Mouse (Mus musculus): Measurements from ENCODE around the gene Creld2. TPM values are rescaled to one million over a fixed set of nuclear protein-coding genes. Genes with fewer than 3 reads are reported as not detected.

Creld2 gene
- polyA plus RNA-seq, 1 experiment from 2014 or later = 49.6 TPM

DNA sequence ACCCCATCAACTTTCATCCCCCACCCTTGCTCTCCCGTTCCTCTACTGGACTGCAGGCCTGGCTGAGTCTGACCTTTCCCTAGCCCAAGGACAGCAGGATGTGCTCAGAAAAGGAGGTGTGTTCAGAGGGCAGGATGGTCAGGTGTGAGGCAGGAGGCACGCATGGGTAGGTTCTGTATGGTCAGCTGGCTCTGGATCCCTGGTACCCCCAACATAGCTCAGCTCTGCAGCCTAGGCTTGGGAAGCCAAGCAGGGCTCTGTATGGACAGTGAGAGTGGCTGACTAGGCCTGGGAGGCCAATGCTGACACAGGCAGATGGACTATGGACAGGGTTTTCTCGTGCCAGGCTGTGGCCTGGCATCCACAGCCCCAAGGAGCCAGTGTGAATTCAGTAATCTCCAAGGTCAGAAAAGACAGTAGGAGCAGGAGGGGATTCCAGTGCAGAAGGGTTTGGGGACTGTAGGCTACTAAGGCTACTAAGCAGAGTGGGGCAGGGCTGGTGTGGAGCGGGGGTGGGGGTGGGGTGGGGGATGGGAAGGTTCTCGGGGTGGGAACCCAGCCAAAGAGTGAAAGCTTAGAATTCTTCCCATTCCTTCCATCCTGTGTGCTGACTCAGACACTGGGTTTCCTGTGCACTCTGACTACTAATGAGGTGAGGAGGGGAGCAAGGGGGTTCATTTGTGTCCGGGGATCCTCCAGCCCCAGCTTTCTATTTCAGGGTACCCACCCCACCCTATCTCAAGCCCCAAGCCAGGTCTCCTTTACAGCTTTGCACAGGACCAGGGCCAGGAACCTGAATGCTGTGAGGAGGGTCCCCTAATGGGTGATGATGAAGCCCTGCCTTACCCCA lies 34.9 kb downstream of the Creld2 start:
- H3K27me3 ChIP-seq = no peaks in the 10 kb centered on the region
- peaks cover 17% of the 10 kb centered on the region for H3K4me1 ChIP-seq (replicated peaks)
- H3K36me3 ChIP-seq = no peaks in the 10 kb centered on the region
- DNase-seq = no peak
- H3K4me2 ChIP-seq = no peak overlapping the region
- H3K27ac ChIP-seq = no peak overlapping the region
- no peaks in the 10 kb centered on the region for H3K9me3 ChIP-seq (replicated peaks)
- no peak overlapping the region for H3K9ac ChIP-seq
- H3K4me3 ChIP-seq (replicated peaks) = no peak overlapping the region
- ATAC-seq (ENCODE audit: low read depth) = no peak
- WGBS (ENCODE audit: insufficient replicate concordance) = 56% methylated on average over 5 of the region's 6 CpGs

- ATAC-seq (ENCODE audit: low read depth) (no peak), DNase-seq (no peak)
- no peak overlapping the region for H3K4me3 ChIP-seq (replicated peaks)
- no peaks in the 10 kb centered on the region for H3K9me3 ChIP-seq (replicated peaks)
- no peak overlapping the region for H3K4me2 ChIP-seq
- H3K27me3 ChIP-seq = no peaks in the 10 kb centered on the region
- no peak overlapping the region for H3K9ac ChIP-seq
- no peak overlapping the region for H3K27ac ChIP-seq
- WGBS (ENCODE audit: insufficient replicate concordance) = 40% methylated on average over 15 of the region's 15 CpGs
- no peaks in the 10 kb centered on the region for H3K36me3 ChIP-seq
- H3K4me1 ChIP-seq (replicated peaks) = peaks cover 16% of the 10 kb centered on the region
These were observed 35.8 kb downstream of the Creld2 start for GRCm38 (mm10) chr15:88854969-88855830.

GRCm38 (mm10) chr15:88855896-88856417 lies 36.5 kb downstream of the Creld2 start:
- H3K4me3 ChIP-seq (replicated peaks) = no peak overlapping the region
- H3K9me3 ChIP-seq (replicated peaks) = no peaks in the 10 kb centered on the region
- no peak for DNase-seq
- H3K27me3 ChIP-seq = no peaks in the 10 kb centered on the region
- ATAC-seq (ENCODE audit: low read depth) = no peak
- no peak overlapping the region for H3K4me2 ChIP-seq
- WGBS (ENCODE audit: insufficient replicate concordance) = 52% methylated on average over 6 of the region's 6 CpGs
- no peak overlapping the region for H3K27ac ChIP-seq
- no peaks in the 10 kb centered on the region for H3K36me3 ChIP-seq
- no peak overlapping the region for H3K9ac ChIP-seq
- peaks cover 14% of the 10 kb centered on the region for H3K4me1 ChIP-seq (replicated peaks)

- H3K9ac ChIP-seq = no peak overlapping the region
- no peak overlapping the region for H3K27ac ChIP-seq
- no peaks in the 10 kb centered on the region for H3K9me3 ChIP-seq (replicated peaks)
- no peak overlapping the region for H3K4me3 ChIP-seq (replicated peaks)
- H3K27me3 ChIP-seq = no peaks in the 10 kb centered on the region
- no peaks in the 10 kb centered on the region for H3K36me3 ChIP-seq
- DNase-seq = no peak
- no peak for ATAC-seq (ENCODE audit: low read depth)
- no peak overlapping the region for H3K4me2 ChIP-seq
- WGBS (ENCODE audit: insufficient replicate concordance) = 55% methylated on average over 5 of the region's 5 CpGs
- H3K4me1 ChIP-seq (replicated peaks) = peaks cover 20% of the 10 kb centered on the region
These were observed 37.2 kb downstream of the Creld2 start for GRCm38 (mm10) chr15:88856613-88857012.

DNA sequence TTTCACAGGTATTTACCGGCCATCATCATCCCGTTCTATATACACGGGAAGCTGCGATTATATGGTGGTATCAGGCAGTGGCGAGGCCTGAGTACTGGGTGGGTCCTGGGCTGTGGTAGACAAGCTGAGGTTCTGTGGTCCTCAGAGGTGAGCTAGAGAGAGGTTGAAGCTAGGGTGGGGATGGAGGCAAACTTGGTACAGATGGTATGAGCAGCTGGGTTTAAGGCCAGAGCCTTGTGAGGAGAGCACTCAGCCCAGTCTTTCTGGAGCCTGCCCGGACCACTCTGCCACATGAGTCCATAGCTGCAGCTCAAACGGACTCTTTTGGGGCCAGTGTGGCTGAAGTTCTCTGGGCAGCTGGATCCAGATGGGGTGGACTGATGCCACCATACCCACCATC lies 37.9 kb downstream of the Creld2 start:
- peaks cover 25% of the 10 kb centered on the region for H3K4me1 ChIP-seq (replicated peaks)
- no peak overlapping the region for H3K9ac ChIP-seq
- H3K9me3 ChIP-seq (replicated peaks) = no peaks in the 10 kb centered on the region
- no peaks in the 10 kb centered on the region for H3K27me3 ChIP-seq
- no peak overlapping the region for H3K4me3 ChIP-seq (replicated peaks)
- H3K36me3 ChIP-seq = no peaks in the 10 kb centered on the region
- ATAC-seq (ENCODE audit: low read depth) (no peak), DNase-seq (no peak)
- no peak overlapping the region for H3K27ac ChIP-seq
- 72% methylated on average over 7 of the region's 7 CpGs for WGBS (ENCODE audit: insufficient replicate concordance)
- H3K4me2 ChIP-seq = no peak overlapping the region

DNA sequence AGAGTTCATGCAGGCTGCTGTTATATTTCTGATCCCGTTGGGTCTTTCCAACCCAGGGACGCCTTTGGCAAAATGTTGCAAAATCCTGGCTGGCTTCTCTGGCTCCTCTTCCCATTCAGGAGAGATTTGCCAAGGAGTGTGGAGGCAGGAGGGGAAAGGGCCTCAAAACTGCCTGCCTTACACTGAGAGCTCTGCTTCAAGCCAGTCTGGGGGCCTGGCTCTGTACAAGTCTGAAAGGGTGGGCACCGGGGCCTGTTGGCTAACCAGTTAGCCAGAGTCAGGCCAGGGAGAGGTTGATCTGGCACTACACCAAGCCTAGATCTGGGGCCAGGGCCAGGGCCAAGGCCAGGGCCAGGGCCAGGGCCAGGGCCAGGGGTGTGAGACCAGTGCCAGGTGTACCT lies 38.7 kb downstream of the Creld2 start:
- Histone ChIP-seq H3K4me2 (no peak overlapping the region), H3K9me3 (replicated peaks) (no peaks in the 10 kb centered on the region), H3K9ac (no peak overlapping the region), H3K27me3 (no peaks in the 10 kb centered on the region), H3K4me3 (replicated peaks) (no peak overlapping the region), H3K27ac (no peak overlapping the region), H3K36me3 (no peaks in the 10 kb centered on the region), H3K4me1 (replicated peaks) (peaks cover 33% of the 10 kb centered on the region)
- no peak for ATAC-seq (ENCODE audit: low read depth)
- WGBS (ENCODE audit: insufficient replicate concordance) = 74% methylated on average over 3 of the region's 3 CpGs
- DNase-seq = no peak

GRCm38 (mm10) chr15:88858707-88859106 lies 39.3 kb downstream of the Creld2 start:
- H3K9ac ChIP-seq = no peak overlapping the region
- H3K36me3 ChIP-seq = no peaks in the 10 kb centered on the region
- ATAC-seq (ENCODE audit: low read depth) = no peak
- H3K4me1 ChIP-seq (replicated peaks) = peaks cover 38% of the 10 kb centered on the region
- no peak overlapping the region for H3K4me2 ChIP-seq
- H3K9me3 ChIP-seq (replicated peaks) = no peaks in the 10 kb centered on the region
- no peak overlapping the region for H3K4me3 ChIP-seq (replicated peaks)
- no peak for DNase-seq
- H3K27me3 ChIP-seq = no peaks in the 10 kb centered on the region
- no peak overlapping the region for H3K27ac ChIP-seq
- 59% methylated on average over 2 of the region's 2 CpGs for WGBS (ENCODE audit: insufficient replicate concordance)

DNA sequence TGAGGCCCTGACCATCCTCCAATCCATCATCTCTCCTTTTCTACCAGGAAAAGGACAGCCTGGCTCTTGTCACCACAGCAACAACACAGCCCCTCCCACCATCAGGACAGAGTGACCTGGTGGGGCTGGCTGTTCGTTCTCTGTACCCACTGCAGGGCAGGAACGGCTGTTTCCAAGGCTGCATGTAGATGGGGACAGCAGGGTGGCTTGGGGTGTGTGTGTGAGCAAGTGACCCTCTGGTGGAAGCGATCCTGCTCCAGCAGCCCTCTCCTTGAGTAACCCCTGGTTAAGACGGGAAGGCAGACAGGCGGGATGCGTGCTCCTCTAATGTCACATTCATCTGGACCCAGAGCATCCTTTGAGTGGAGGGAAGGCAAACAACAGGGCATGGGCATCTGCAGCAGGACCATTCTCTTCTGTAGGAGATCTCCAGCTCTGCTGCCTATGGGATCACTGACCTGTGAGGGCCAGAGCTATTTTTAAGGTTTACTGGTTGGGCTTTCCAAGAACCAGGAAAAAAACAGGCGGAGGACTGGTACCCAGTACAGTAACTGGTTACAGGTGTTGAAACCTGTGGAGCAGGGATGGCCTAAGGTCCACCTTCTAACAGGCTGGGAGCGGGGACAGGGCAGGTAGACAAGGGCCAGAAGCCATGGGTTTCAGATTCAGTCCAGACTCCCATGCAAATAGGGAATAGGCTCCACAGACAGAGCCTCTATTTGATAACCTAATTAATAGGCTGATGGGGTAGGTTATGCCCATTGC lies 39.9 kb downstream of the Creld2 start:
- 67% methylated on average over 8 of the region's 8 CpGs for WGBS (ENCODE audit: insufficient replicate concordance)
- no peaks in the 10 kb centered on the region for H3K9me3 ChIP-seq (replicated peaks)
- ATAC-seq (ENCODE audit: low read depth) (no peak), DNase-seq (no peak)
- H3K27me3 ChIP-seq = no peaks in the 10 kb centered on the region
- peaks cover 42% of the 10 kb centered on the region for H3K4me1 ChIP-seq (replicated peaks)
- H3K27ac ChIP-seq = no peak overlapping the region
- H3K9ac ChIP-seq = no peak overlapping the region
- no peak overlapping the region for H3K4me3 ChIP-seq (replicated peaks)
- no peak overlapping the region for H3K4me2 ChIP-seq
- H3K36me3 ChIP-seq = peaks cover 4% of the 10 kb centered on the region

- no peak overlapping the region for H3K27ac ChIP-seq
- WGBS (ENCODE audit: insufficient replicate concordance) = 70% methylated on average over 3 of the region's 3 CpGs
These were observed 41.3 kb downstream of the Creld2 start for GRCm38 (mm10) chr15:88860781-88861180.

GRCm38 (mm10) chr15:88861772-88862622 lies 42.6 kb downstream of the Creld2 start, which contains the start of gene Pim3:
Gene Pim3 (plus strand): TSS chr15:88862186.
- DNase-seq = peak; percentile 90
- WGBS (ENCODE audit: insufficient replicate concordance) = under 1% methylated on average over 107 of the region's 107 CpGs
- peaks cover 57% of the 10 kb centered on the region for H3K4me1 ChIP-seq (replicated peaks)

More at GRCm38 (mm10) chr15:88860781-88861180, 41.3 kb downstream of the Creld2 start:
- H3K9me3 ChIP-seq (replicated peaks) = no peaks in the 10 kb centered on the region
- H3K4me3 ChIP-seq (replicated peaks) = no peak overlapping the region
- DNase-seq (no peak), ATAC-seq (ENCODE audit: low read depth) (no peak)
- H3K4me1 ChIP-seq (replicated peaks) = peaks cover 45% of the 10 kb centered on the region
- peaks cover 18% of the 10 kb centered on the region for H3K36me3 ChIP-seq
- no peak overlapping the region for H3K9ac ChIP-seq
- no peaks in the 10 kb centered on the region for H3K27me3 ChIP-seq
- H3K4me2 ChIP-seq = no peak overlapping the region

More at GRCm38 (mm10) chr15:88861772-88862622, 42.6 kb downstream of the Creld2 start, which contains the start of gene Pim3:
- Histone ChIP-seq H3K4me2 (peak within 1 kb of the TSS; percentile 94), H3K9ac (peak within 1 kb of the TSS; percentile 83), H3K4me3 (replicated peaks) (peak within 1 kb of the TSS; percentile 76), H3K9me3 (replicated peaks) (no peaks in the 10 kb centered on the region), H3K27me3 (no peaks in the 10 kb centered on the region), H3K27ac (peak within 1 kb of the TSS; percentile 85), H3K36me3 (peaks cover 24% of the 10 kb centered on the region)
- ATAC-seq (ENCODE audit: low read depth) = peak; percentile 85

Data from liver, embryonic 13.5 days (tissue).